Mouse (Mus musculus): Measurements from ENCODE around the gene Pctp.

GRCm38 (mm10) chr11:89970726-89971125 is 32.0 kb downstream of the Pctp start:
- TF ChIP-seq CTCF (IDR thresholded peaks at IDR 0.05; ENCODE audit: insufficient read depth, low read depth, low read length) (no peak), POLR2A (IDR thresholded peaks at IDR 0.05; ENCODE audit: insufficient read depth, low read depth, low read length) (no peak)

All from olfactory bulb, adult 2 months (tissue).